Mouse (Mus musculus): Measurements from ENCODE around the gene Gm17631. TPM values are rescaled to one million over a fixed set of nuclear protein-coding genes. Genes with fewer than 3 reads are reported as not detected.

Gm17631 gene
- not detected in 2 replicates for polyA plus RNA-seq (2012; rRNA removed; ENCODE audit: low replicate concordance)

GRCm38 (mm10) chr6:129862349-129862748, at the start of gene Gm17631:
Gene Gm17631 (plus strand): TSS chr6:129862649.

GRCm38 (mm10) chr6:129876549-129876948, 14.1 kb downstream of the Gm17631 start, which contains the start of gene Klra17:
Gene Klra17 (minus strand): TSS chr6:129876672.

Other genes with a start within 250 kb of the Gm17631 start
- 0.36 and 1.9 TPM in 2 replicates for gene Klrk1, start 238.8 kb upstream of the Gm17631 start, polyA plus RNA-seq (2012; rRNA removed; ENCODE audit: low replicate concordance)
- gene Klrc3, start 219.3 kb upstream of the Gm17631 start, polyA plus RNA-seq (2012; rRNA removed; ENCODE audit: low replicate concordance) = 0.30 and 0.95 TPM in 2 replicates
- gene Klrc2, start 202.0 kb upstream of the Gm17631 start, polyA plus RNA-seq (2012; rRNA removed; ENCODE audit: low replicate concordance) = 0.23 and 0.46 TPM in 2 replicates
- gene Klrc1, start 183.7 kb upstream of the Gm17631 start, polyA plus RNA-seq (2012; rRNA removed; ENCODE audit: low replicate concordance) = 0.70 and 1.2 TPM in 2 replicates
- gene Klri1, start 145.5 kb upstream of the Gm17631 start, polyA plus RNA-seq (2012; rRNA removed; ENCODE audit: low replicate concordance) = 0.20 TPM in 1 of 2 replicates, not detected in the other
- gene Klri2, start 122.2 kb upstream of the Gm17631 start, polyA plus RNA-seq (2012; rRNA removed; ENCODE audit: low replicate concordance) = 0.13 TPM in 1 of 2 replicates, not detected in the other
- not detected in 2 replicates for gene Gm156, start 78.4 kb upstream of the Gm17631 start, polyA plus RNA-seq (2012; rRNA removed; ENCODE audit: low replicate concordance)
- 0.16 TPM in 1 of 2 replicates, not detected in the other for gene Klra17, start 14.0 kb downstream of the Gm17631 start, polyA plus RNA-seq (2012; rRNA removed; ENCODE audit: low replicate concordance)
- gene Klra5, start 55.0 kb downstream of the Gm17631 start, polyA plus RNA-seq (2012; rRNA removed; ENCODE audit: low replicate concordance) = not detected in 2 replicates
- not detected in 2 replicates for gene Klra6, start 164.3 kb downstream of the Gm17631 start, polyA plus RNA-seq (2012; rRNA removed; ENCODE audit: low replicate concordance)
- 0.17 and 0.33 TPM in 2 replicates for gene Klra4, start 204.6 kb downstream of the Gm17631 start, polyA plus RNA-seq (2012; rRNA removed; ENCODE audit: low replicate concordance)